Mouse (Mus musculus) heart, postnatal 0 days (tissue): Measurements from ENCODE around the gene Ifih1. TPM values are rescaled to one million over a fixed set of nuclear protein-coding genes. Genes with fewer than 3 reads are reported as not detected.

Experiments
- ATAC-seq: fragments of 200-750 bp; cut with Nextera tagmentation; 2 replicates; pipeline ENCODE4 v1.8.0; 2017; ENCODE audit warnings: low read depth, moderate number of reproducible peaks, moderate library complexity; ENCODE audit not compliant: insufficient read depth
- DNase-seq: peaks from one replicate; pipeline ENCODE4 v3.0.0-alpha.2; 2016; ENCODE audit warnings: low spot score
- H3K27ac ChIP-seq: fragments of 300-500 bp; sonication (generic); 2 replicates; pipeline ENCODE4 v1.5.1; 2014; ENCODE audit warnings: low read depth, mild to moderate bottlenecking
- H3K27me3 ChIP-seq: fragments of 300-500 bp; sonication (generic); 2 replicates; pipeline ENCODE4 v1.6.1; 2014; ENCODE audit warnings: low read length, mixed read lengths; ENCODE audit not compliant: control insufficient read depth, insufficient read depth
- H3K36me3 ChIP-seq: fragments of 300-500 bp; sonication (generic); replicated peaks from 2 replicates; pipeline ENCODE4 v1.6.1; 2014; ENCODE audit warnings: low read length, mixed read lengths; ENCODE audit not compliant: control insufficient read depth, insufficient read depth
- H3K4me1 ChIP-seq: fragments of 300-500 bp; sonication (generic); 2 replicates; pipeline ENCODE4 v1.6.1; 2014; ENCODE audit warnings: antibody characterized with exemption; ENCODE audit not compliant: control insufficient read depth, insufficient read depth
- H3K4me2 ChIP-seq: fragments of 300-500 bp; sonication (generic); 2 replicates; pipeline ENCODE4 v1.6.1; 2014; ENCODE audit warnings: low read depth, mild to moderate bottlenecking, low read length, moderate library complexity
- H3K4me3 ChIP-seq: fragments of 300-500 bp; sonication (generic); 2 replicates; pipeline ENCODE4 v1.5.1; 2014; ENCODE audit warnings: low read depth, low read length
- H3K9ac ChIP-seq: fragments of 300-500 bp; sonication (generic); replicated peaks from 2 replicates; pipeline ENCODE4 v1.6.1; 2014; ENCODE audit warnings: low read depth, low read length, mixed read lengths
- H3K9me3 ChIP-seq: fragments of 300-500 bp; sonication (generic); replicated peaks from 2 replicates; pipeline ENCODE4 v1.6.1; 2016; ENCODE audit warnings: low read length; ENCODE audit not compliant: control insufficient read depth
- CTCF ChIP-seq: IDR thresholded peaks from 2 replicates; pipeline ENCODE4 v1.5.1; 2016; ENCODE audit warnings: antibody characterized with exemption, control low read depth, low read depth
- EP300 ChIP-seq: IDR thresholded peaks from 2 replicates; pipeline ENCODE4 v1.6.1; 2016; ENCODE audit warnings: antibody characterized with exemption, low read depth
- WGBS: fragments of 180-500 bp; shearing (Covaris S2); extraction: QIAGEN DNeasy Blood & Tissue Kit; methylation state at CpG from one replicate; pipeline ENCODE4 v1.1.7; 2014; 5-methylcytosine and 5-hydroxymethylcytosine counted together
- polyA plus RNA-seq: library from polyadenylated mRNA; unstranded; fragments of >200 nt; fragmentation: Nextera tagmentation; extraction: Ambion mirVana; gene quantifications from 2 replicates; pipeline ENCODE4 v1.2.1, GENCODE M21; 2015
- total RNA-seq: library from RNA; depleted of rRNA; stranded (reverse); fragments of >200 nt; gene quantifications from 2 replicates; pipeline ENCODE4 v1.2.3, GENCODE M21; 2014; ENCODE audit warnings: low replicate concordance

Ifih1 gene
- total and polyA plus RNA-seq, 2 experiments from 2014 or later = 2.1 to 3.2 TPM

DNA sequence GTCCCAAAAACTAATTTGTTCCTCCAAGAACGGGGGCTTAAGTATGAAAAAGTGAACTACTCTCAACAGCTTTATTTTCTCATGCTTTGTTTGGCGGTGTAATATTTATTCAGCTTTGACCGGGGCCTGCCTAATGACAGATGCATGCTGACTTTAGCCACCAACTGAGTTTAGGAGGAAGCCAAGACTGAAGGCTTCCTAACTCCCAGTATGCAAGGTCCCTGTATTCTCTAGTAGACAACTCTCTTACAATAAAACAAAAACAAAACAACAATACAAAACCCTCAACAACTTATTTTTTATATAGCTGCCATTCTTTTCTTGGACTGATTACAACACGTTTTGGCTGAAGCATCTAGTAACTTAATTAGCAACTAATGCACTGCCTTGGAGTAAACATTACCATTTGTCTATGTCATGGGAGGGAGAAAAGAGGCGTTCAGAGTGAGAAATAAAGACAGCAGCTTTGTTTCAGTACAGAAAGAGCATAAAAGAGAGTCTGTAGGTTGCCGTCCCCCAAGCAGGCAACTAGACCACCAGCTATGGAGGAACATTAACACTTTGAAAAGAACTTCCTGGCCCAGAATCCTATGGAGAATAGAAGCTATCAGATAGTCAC lies 725 bp upstream of the Ifih1 start:
- 27% methylated on average over 6 of the region's 6 CpGs for WGBS
- Histone ChIP-seq H3K27me3 (no peaks in the 10 kb centered on the region), H3K9me3 (no peaks in the 10 kb centered on the region), H3K4me1 (peaks cover 4% of the 10 kb centered on the region; the same call in 1 of the 2 replicates), H3K9ac (peak overlapping the region; percentile 60), H3K36me3 (no peaks in the 10 kb centered on the region), H3K4me2 (peak overlapping the region; percentile 67), H3K4me3 (peak overlapping the region; percentile 55), H3K27ac (peak overlapping the region; percentile 77)
- TF ChIP-seq EP300 = no peak
- no peak for TF ChIP-seq CTCF
- no peak for ATAC-seq
- DNase-seq = no peak

- Histone ChIP-seq H3K27ac (peak overlapping the region; percentile 77), H3K9ac (peak overlapping the region; percentile 60), H3K27me3 (no peaks in the 10 kb centered on the region), H3K4me2 (peak overlapping the region; percentile 67), H3K4me1 (peaks cover 4% of the 10 kb centered on the region; the same call in 1 of the 2 replicates), H3K9me3 (no peaks in the 10 kb centered on the region), H3K36me3 (no peaks in the 10 kb centered on the region), H3K4me3 (peak overlapping the region; percentile 55)
- WGBS = 41% methylated on average over 12 of the region's 12 CpGs
- ATAC-seq = peak; percentile 33; the same call in 1 of the 2 replicates
- TF ChIP-seq CTCF (no peak), EP300 (no peak)
- no peak for DNase-seq
These were observed 580 bp downstream of the Ifih1 start for GRCm38 (mm10) chr2:62645475-62645874.

- 90% methylated on average over 5 of the region's 5 CpGs for WGBS
- H3K27ac ChIP-seq = no peak overlapping the region
These were observed 1.2 kb downstream of the Ifih1 start for GRCm38 (mm10) chr2:62644891-62645290.

DNA sequence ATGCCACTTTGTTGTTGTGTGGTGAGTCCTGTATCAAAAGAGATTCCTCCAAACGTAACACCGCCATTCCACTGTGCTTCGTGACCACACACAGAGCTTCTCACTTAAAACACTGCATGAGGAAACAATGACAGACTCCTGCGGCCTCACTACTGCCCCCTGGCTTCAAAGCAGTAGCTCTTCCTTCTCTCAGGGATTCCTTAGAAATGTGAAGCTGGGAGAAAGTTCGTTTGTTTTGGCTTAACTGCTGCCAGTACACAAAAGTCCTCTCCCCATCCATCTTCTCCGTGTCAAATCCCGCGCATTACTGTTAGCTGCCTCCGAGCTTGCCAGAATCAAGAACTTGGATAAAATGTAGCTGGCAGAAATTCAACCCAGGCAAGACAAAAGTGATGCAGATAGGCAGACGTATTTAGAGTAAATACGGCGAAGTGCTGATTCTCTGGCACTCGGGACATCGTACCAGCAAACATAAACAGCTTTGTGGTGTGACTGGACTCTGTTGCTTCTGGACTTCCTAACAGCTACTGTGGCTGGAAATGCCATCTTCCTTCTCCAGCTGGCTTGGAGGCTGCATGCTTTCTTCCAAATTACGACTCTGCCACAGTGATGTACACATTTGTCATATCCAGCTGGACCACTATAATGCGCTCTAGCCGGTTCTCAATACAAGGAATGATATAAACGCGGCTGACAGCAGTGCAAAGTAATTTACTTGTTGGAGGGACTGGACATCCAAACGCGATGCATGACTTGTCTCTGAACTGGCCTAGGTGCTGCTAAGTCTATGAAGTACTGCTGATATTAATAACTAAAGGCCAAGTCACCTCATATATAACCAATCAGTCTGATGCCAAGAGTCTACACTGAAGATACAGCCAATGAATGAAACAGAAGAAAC lies 2.4 kb downstream of the Ifih1 start:
- H3K4me2 ChIP-seq = peak overlapping the region; percentile 45
- peak overlapping the region; percentile 19 for H3K4me3 ChIP-seq
- peaks cover 4% of the 10 kb centered on the region; the same call in 1 of the 2 replicates for H3K4me1 ChIP-seq
- H3K9me3 ChIP-seq = no peaks in the 10 kb centered on the region
- TF ChIP-seq EP300 (no peak), CTCF (peak; percentile 77)
- DNase-seq (peak; percentile 45), ATAC-seq (no peak)
- H3K27me3 ChIP-seq = no peaks in the 10 kb centered on the region
- no peaks in the 10 kb centered on the region for H3K36me3 ChIP-seq
- H3K27ac ChIP-seq = no peak overlapping the region
- H3K9ac ChIP-seq = no peak overlapping the region
- 52% methylated on average over 21 of the region's 21 CpGs for WGBS

More at GRCm38 (mm10) chr2:62644891-62645290, 1.2 kb downstream of the Ifih1 start:
- Histone ChIP-seq H3K4me3 (peak overlapping the region; percentile 55), H3K9me3 (no peaks in the 10 kb centered on the region), H3K9ac (no peak overlapping the region), H3K27me3 (no peaks in the 10 kb centered on the region), H3K4me2 (peak overlapping the region; percentile 67), H3K36me3 (no peaks in the 10 kb centered on the region), H3K4me1 (peaks cover 4% of the 10 kb centered on the region; the same call in 1 of the 2 replicates)
- DNase-seq (no peak), ATAC-seq (no peak)
- TF ChIP-seq CTCF = no peak
- TF ChIP-seq EP300 = no peak

- no peaks in the 10 kb centered on the region for H3K9me3 ChIP-seq
- WGBS = 80% methylated on average over 2 of the region's 2 CpGs
- no peak overlapping the region for H3K27ac ChIP-seq
- TF ChIP-seq CTCF (no peak), EP300 (no peak)
- no peaks in the 10 kb centered on the region for H3K27me3 ChIP-seq
- H3K9ac ChIP-seq = no peak overlapping the region
- no peak for DNase-seq
- ATAC-seq = no peak
- H3K36me3 ChIP-seq = 0 out of 2 replicates have a peak, but pooled peaks cover 4% of the 10 kb centered on the region
- H3K4me1 ChIP-seq = peaks cover 4% of the 10 kb centered on the region; the same call in 1 of the 2 replicates
- H3K4me2 ChIP-seq = no peak overlapping the region
- H3K4me3 ChIP-seq = no peak overlapping the region
These were observed 6.2 kb downstream of the Ifih1 start for GRCm38 (mm10) chr2:62639869-62640268.
